Mouse (Mus musculus) ovary, adult 10 weeks (tissue): ENCODE data around the gene Mettl3. TPM values are rescaled to one million over a fixed set of nuclear protein-coding genes. Genes with fewer than 3 reads are reported as not detected.

Source experiments
- polyA plus RNA-seq: library from polyadenylated mRNA; stranded (reverse); fragments of 350-450 nt; fragmentation: Illumina TruSeq; extraction: RNeasy Lipid Tissue Mini Kit (QIAGEN cat#74804); gene quantifications from one replicate; pipeline ENCODE4 v1.2.3, GENCODE M21; 2014

Gene Mettl3
- 30.6 TPM for polyA plus RNA-seq

GRCm38 (mm10) chr14:52304644-52305271, at the start of gene Mettl3:
TSS of gene Mettl3 (minus strand) at chr14:52305128.

DNA sequence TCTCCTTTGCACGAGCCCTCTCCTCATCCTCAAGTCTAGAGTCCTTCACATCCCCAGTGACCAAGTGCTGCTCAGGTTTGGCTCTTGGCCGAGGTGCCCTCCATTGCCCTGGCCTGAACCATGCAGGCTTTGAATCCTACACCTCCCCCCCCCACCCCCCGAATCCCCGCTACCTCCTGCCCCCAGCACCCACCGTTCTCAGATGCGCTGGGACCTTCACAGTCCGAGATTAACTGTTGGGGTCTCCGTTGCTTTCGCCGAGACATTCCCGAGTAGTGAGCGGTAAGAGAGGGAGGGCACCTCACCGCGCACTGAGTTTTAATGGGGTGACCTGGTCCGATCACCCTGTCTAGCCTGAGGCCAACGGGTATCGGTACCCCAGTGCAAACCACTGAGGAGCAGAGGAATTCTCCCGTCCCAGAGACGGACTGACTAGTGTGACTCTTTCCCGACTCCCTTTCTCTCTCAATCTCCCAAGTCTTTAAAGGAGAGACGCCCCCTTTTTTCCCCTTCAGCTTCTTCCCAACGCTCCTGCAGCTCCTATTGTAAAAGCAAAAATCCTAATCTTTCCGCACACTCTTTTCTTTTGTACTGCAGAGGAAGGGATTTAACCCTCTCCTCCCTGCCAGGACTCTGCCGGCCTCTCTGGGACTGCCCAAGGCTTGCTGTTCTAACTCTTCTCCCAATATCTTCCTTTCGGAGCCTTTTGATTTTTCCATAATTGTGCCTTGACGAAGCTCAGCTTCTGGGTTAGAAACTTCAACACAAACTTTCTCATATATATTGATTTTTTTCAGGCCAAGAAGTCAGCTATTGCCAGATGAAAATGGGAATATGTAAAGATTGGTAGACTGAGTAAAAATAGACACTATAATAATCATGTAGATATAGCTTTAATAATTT, 23.2 kb upstream of the Mettl3 start, which contains the start of gene Sall2:
Gene Sall2 (minus strand): TSS at position 853 of the 903 bp plus-strand sequence.

DNA sequence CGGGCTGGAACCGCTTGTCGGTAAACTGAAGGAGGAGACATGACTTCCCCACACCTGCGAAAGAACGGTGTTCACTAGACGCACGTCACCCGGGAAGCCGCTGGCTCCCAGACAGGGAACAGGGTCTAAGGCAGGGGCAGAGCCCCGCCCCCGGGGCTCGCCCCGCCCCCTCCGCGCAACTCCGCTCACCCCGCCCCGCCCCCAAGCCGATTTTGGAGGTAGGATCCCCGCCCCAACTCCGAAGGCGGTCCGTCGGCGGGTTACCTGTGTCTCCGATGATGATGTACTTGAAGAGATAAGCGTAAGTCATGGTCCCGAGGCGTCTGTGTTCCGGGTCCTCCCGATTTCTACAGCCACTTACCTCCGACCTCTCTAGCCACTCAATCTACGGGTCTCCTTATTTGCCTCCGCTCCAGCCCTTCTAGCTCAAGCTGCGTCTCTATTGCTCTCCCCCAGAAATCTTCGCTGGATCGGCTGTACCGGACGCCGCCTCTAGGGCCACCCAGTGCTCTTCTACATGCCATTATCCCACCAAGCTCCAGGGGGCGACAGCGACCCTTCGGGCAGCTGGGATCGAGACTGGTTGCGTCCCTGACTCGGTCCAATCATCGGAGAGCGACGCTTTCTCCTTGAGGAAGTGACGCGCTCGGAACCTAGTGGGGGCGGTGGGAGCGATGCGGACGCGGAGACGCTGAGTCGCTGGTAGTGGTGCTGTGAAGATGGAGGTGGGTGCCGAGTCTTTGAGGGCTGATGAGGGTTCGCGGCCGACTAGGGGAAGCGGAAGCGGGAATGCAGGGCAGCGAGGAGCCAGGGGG, 25.8 kb downstream of the Mettl3 start, which contains the start of the genes Tox4 and Rab2b:
Gene Tox4 (plus strand): TSS at position 215 of the 815 bp plus-strand sequence.
Gene Rab2b (minus strand): TSS at position 614 of the 815 bp plus-strand sequence.

GRCm38 (mm10) chr14:52257484-52258213, 47.3 kb downstream of the Mettl3 start, which contains the start of gene Chd8:
TSS of gene Chd8 (minus strand) at chr14:52257780.

Other genes with a start within 250 kb of the Mettl3 start
- 552 TPM for gene Hnrnpc, start 201.1 kb downstream of the Mettl3 start, polyA plus RNA-seq
- gene Rpgrip1, start 194.4 kb downstream of the Mettl3 start, polyA plus RNA-seq: 1.2 TPM
- gene Supt16, start 107.7 kb downstream of the Mettl3 start, polyA plus RNA-seq: 121 TPM
- 122 TPM for gene Chd8, start 47.3 kb downstream of the Mettl3 start, polyA plus RNA-seq
- gene Tox4, start 26.0 kb downstream of the Mettl3 start, polyA plus RNA-seq: 51.2 TPM
- gene Rab2b, start 25.6 kb downstream of the Mettl3 start, polyA plus RNA-seq: 38.3 TPM
- 15.3 TPM for gene Sall2, start 23.6 kb upstream of the Mettl3 start, polyA plus RNA-seq
- not detected for gene Olfr1513, start 51.3 kb upstream of the Mettl3 start, polyA plus RNA-seq
- not detected for gene Olfr1512, start 74.0 kb upstream of the Mettl3 start, polyA plus RNA-seq
- not detected for gene Olfr1511, start 92.3 kb upstream of the Mettl3 start, polyA plus RNA-seq
- not detected for gene Olfr1510, start 109.2 kb upstream of the Mettl3 start, polyA plus RNA-seq
- gene Olfr1509, start 137.9 kb upstream of the Mettl3 start, polyA plus RNA-seq: not detected
- not detected for gene Olfr1508, start 162.4 kb upstream of the Mettl3 start, polyA plus RNA-seq
- not detected for gene Olfr1507, start 190.6 kb upstream of the Mettl3 start, polyA plus RNA-seq